ENCODE assay signal across 8 mouse cellular contexts in genomic region chr6:98003114-98003513, GRCm38 (mm10).
DNase-seq lines count a peak whose midpoint lies in the region; ATAC-seq lines count a peak whose summit lies in the region.

No protein-coding gene starts in this region.

- no peak overlapping the region for H3K9ac ChIP-seq in midbrain, embryonic 11.5 days (ENCODE audit: low read length)
- H3K9ac ChIP-seq in midbrain, embryonic 16.5 days (ENCODE audit: low read depth, low read length): no peak overlapping the region

- no peak overlapping the region for H3K27ac ChIP-seq in midbrain, embryonic 11.5 days (ENCODE audit: low read depth, low read length)
- no peak overlapping the region for H3K27ac ChIP-seq in midbrain, embryonic 16.5 days (ENCODE audit: low read length)

- no peak overlapping the region for H3K4me2 ChIP-seq in midbrain, embryonic 11.5 days
- no peak overlapping the region for H3K4me2 ChIP-seq in midbrain, embryonic 16.5 days (ENCODE audit: low read length)

- peaks cover 7% of the 10 kb centered on the region for H3K4me1 ChIP-seq in midbrain, embryonic 11.5 days (ENCODE audit: control insufficient read depth, insufficient read depth, low read length)
- no peaks in the 10 kb centered on the region for H3K4me1 ChIP-seq in midbrain, embryonic 16.5 days (ENCODE audit: control insufficient read depth, insufficient read depth, low read length)

- H3K4me3 ChIP-seq in midbrain, embryonic 11.5 days (ENCODE audit: low read depth, low read length): no peak overlapping the region
- H3K4me3 ChIP-seq in midbrain, embryonic 16.5 days (ENCODE audit: low read depth, low read length): no peak overlapping the region

- H3K9me3 ChIP-seq in midbrain, embryonic 11.5 days (ENCODE audit: control insufficient read depth, low read length): no peaks in the 10 kb centered on the region
- no peaks in the 10 kb centered on the region for H3K9me3 ChIP-seq in midbrain, embryonic 16.5 days (replicated peaks; ENCODE audit: control insufficient read depth, low read length, poor library complexity, severe bottlenecking)

- no peaks in the 10 kb centered on the region for H3K36me3 ChIP-seq in midbrain, embryonic 11.5 days (ENCODE audit: control insufficient read depth, insufficient read depth, low read length)
- H3K36me3 ChIP-seq in midbrain, embryonic 16.5 days (ENCODE audit: control insufficient read depth, insufficient read depth, low read length): no peaks in the 10 kb centered on the region

- no peak for DNase-seq in frontal cortex, postnatal 14 days (ENCODE audit: low spot score in 2 of 2)
- DNase-seq in midbrain, embryonic 11.5 days (ENCODE audit: low spot score, missing footprints): peak; percentile 95
- peak; percentile 86 for DNase-seq in embryo, embryonic 10.5 days (ENCODE audit: low spot score)
- DNase-seq in lung, postnatal 36 days: peak; percentile 66
- DNase-seq in spleen, postnatal 14 days (ENCODE audit: low spot score in 2 of 2): no peak
- no peak for DNase-seq in gastrocnemius, postnatal 25 days

- ATAC-seq in frontal cortex, adult (ENCODE audit: low TSS enrichment): peak; percentile 80
- no peak for ATAC-seq in midbrain, embryonic 11.5 days (ENCODE audit: low FRiP score)
- no peak for ATAC-seq in midbrain, embryonic 16.5 days

- WGBS in midbrain, embryonic 11.5 days: 28% methylated on average over 3 of the region's 3 CpGs
- WGBS in midbrain, embryonic 16.5 days: 13% methylated on average over 3 of the region's 3 CpGs

- H3K27me3 ChIP-seq in midbrain, embryonic 11.5 days (ENCODE audit: control insufficient read depth, insufficient read depth, low read length): no peaks in the 10 kb centered on the region
- H3K27me3 ChIP-seq in midbrain, embryonic 16.5 days (ENCODE audit: control insufficient read depth, insufficient read depth, low read depth, low read length): no peaks in the 10 kb centered on the region; the same call in 1 of the 2 replicates

Comparison
In these comparisons a context has a peak if more than half of its experiments do, and no peak if none do; other contexts are left out.
1. DNase-seq: peak in midbrain, embryonic 11.5 days (single experiment), embryo, embryonic 10.5 days (single experiment) and lung, postnatal 36 days (single experiment); none in frontal cortex, postnatal 14 days (0 of 2), spleen, postnatal 14 days (0 of 2) and gastrocnemius, postnatal 25 days (single experiment).